Mouse (Mus musculus): ENCODE data around the gene Rnf114.
A peak's percentile ranks its signal among the peaks of the same experiment; 100 is the strongest.

Rnf114 gene

GRCm38 (mm10) chr2:167474218-167474617, 18.2 kb upstream of the Rnf114 start:
- no peak for DNase-seq (ENCODE audit: low spot score in 2 of 2)

DNA sequence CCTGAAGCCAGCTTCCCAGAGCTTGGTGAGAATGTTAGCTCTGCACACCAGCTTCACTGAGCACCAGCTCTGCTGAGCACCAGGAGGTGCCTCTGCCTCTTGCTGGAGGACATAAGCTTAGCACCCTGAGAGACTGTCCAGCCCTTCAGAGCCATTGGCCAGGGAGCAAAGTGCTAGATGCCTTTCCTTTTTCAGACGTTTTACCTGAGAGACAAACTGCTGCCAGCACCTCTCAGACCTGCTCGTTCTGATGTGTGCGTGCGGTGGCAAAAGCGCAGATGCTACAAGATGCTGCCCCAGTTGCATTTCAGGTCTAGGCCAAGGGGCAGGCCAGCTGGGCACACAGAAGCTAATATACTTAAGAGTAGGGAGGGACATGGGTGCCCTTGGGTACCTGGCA, 16.8 kb upstream of the Rnf114 start:
- DNase-seq (ENCODE audit: low spot score in 2 of 2), result no peak

DNA sequence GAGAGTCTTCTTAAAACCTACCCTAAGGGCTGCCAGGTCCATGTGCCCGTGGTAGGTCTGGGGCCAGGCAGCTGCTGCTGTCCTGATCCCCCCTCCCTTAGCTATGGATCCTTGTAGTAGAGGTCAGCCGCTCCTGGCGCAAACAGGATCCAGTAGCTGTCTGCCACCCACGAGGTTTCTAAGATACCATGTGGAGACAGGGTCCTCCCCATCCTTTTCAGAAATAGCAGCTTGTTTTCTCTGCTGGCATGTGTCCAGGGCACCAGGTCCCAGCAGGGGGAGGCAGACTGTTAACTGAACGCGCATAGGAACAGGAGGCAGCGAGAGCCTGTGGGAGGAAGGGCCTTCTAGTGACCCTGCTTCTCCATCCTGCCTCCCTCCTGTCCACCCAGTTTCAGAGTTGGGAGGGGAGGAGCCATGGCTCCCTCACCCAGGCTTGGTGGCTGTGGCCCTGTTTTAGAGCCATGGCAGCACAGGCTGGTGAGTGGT, 16.2 kb upstream of the Rnf114 start:
- no peak for DNase-seq (ENCODE audit: low spot score in 2 of 2)

- DNase-seq (ENCODE audit: low spot score in 2 of 2), result no peak
These were observed 15.7 kb upstream of the Rnf114 start for GRCm38 (mm10) chr2:167476762-167477161.

DNA sequence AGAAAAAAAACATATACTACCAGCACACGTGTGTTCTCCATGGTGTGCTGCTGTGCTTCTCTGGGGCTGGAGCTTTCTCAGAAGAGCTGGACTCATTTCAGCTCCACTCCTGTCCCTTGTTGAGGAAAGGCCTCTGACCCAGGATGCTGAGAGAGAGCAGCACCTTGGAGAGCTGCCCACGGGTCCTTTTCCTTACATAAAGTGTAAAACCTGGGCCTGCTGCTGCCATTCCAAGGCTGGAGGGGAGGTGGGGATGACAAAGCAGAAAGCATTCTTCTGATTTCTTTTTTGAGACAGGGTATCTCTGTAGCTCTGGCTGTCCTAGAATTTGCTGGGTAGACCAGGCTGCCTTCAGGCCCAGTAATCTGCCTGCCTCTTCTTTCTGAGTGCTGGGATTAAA, 14.3 kb upstream of the Rnf114 start:
- DNase-seq (ENCODE audit: low spot score in 2 of 2), result no peak

DNA sequence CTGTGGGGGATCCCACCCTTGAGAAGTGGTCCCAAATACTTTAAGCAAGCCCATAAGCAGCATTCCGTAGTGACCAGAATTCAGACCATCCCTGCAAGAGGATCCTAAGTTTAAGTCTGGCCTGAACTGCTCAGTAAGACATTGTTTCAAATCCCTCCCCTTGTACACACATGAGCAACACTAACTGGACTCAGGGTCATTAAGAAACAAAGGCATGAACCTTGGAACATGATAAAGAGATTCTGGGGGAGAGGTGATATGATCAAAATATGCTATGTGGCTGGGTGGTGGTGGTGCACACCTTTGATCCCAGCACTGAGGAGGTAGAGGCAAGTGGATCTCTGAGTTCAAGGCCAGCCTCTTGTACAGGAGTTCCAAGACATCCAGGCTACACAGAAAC, 12.9 kb upstream of the Rnf114 start:
- no peak for DNase-seq (ENCODE audit: low spot score in 2 of 2)

- DNase-seq (ENCODE audit: low spot score in 2 of 2), result no peak
These were observed 9.8 kb upstream of the Rnf114 start for GRCm38 (mm10) chr2:167482681-167483080.

DNA sequence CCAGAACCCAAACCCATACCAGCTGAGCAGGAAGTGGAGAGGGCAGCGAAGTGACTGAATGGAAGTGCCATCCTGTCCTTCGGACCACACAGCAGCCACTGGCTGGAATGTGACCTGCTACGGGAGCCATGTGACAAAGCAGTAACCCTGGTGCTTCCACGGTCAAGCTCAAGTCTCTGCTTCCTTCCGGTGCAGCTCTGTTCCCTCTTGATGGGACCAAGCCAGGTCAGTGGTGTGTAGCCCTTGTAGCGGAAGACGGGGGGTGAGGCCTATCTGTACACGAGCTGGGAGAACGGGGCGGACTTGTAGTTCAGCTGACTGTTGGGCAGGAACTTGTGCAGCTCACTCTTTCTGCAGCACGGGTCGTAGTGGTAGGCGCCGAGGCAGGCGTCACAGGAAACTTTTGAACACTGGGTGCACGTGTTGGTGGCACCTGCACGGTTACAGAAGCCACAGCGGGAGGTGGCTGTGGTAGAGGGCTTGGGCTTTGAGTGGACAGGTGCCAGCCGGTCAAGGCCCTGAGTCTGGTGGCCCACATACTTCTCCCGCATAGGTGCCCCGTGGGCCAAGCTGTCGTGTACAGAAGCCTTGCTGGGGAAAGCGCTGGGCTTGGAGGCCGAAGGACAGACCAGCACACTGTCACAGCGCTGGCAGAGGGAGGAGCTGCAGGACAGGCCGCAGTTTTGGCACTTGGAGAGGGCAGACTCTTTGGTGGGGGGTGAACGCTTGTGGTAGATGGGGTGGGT, 9.2 kb upstream of the Rnf114 start:
- DNase-seq (ENCODE audit: low spot score in 2 of 2), result no peak

GRCm38 (mm10) chr2:167483827-167484410, 8.5 kb upstream of the Rnf114 start:
- no peak for DNase-seq (ENCODE audit: low spot score in 2 of 2)

- DNase-seq (ENCODE audit: low spot score in 2 of 2), result no peak
These were observed 7.5 kb upstream of the Rnf114 start for GRCm38 (mm10) chr2:167484932-167485331.

- no peak for DNase-seq (ENCODE audit: low spot score in 2 of 2)
These were observed 6.7 kb upstream of the Rnf114 start for GRCm38 (mm10) chr2:167485501-167486377.

- no peak for DNase-seq (ENCODE audit: low spot score in 2 of 2)
These were observed 5.9 kb upstream of the Rnf114 start for GRCm38 (mm10) chr2:167486573-167486972.

DNA sequence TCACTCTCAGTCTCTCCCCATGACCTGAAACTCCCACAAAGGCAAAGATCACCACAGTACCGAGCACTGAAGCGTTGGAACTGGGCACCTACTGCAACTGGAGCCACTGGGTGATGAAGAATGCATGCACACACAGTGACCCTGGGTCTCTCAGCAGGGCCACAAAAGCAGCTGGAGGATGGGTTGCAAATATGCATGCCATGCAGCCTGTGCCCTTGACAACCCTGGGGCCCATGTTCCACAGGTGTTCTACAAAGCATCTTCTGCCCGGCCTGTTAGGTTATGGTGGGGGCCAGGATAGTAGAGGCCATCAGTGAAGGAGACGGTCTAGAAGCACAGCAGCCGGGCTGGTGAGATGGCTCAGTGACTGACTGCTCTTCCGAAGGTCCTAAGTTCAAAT, 4.9 kb upstream of the Rnf114 start:
- DNase-seq (ENCODE audit: low spot score in 2 of 2), result no peak

GRCm38 (mm10) chr2:167487994-167488393, 4.5 kb upstream of the Rnf114 start:
- DNase-seq (ENCODE audit: low spot score in 2 of 2), result no peak

- peak in 1 of 2 experiments; percentile 43 for DNase-seq (ENCODE audit: low spot score in 2 of 2)
These were observed 1.5 kb upstream of the Rnf114 start for GRCm38 (mm10) chr2:167490813-167491525.

DNA sequence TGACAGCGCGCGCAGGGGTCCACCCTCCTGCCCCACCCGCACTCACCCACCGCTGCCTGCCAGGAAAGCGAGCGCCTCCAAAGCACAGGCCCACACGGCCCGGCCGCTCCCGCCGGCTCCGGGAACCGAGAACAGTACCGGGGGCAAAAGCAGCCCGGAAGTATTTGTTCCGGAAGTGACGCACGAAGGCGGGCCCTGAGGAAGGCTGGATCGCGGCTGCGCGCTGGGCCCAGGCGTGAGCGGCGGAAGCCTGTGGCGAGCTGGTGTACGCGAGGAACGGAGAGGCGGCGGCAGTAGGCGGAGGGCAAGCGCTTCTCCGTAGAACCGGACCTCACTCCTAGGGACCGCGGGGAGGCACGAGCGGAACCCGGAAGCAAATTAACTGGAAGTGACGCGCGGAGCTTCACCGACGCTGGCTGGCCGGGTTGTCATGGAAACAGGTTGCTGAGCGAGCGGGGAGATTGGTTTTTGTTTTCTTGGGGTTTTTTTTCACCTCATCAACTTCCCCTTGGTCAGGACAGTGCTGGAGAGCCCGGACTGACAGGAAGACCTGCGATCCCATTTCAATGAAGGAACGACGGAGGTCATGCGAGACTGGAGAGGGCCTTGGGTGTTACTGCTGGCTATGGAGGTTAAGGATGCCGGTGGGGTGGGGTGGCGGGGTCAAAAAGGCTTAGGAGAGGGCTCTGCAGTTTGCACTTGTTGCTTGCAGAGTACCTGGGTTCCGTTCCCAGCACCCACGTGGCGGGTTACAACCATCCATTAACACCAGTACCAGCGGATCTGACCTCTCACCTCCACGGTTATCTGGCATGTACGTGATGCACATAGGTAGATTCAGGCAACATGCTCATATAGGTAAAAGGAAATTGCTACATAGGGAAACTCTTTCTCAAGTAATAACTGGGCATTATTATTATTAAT, 530 bp downstream of the Rnf114 start, which contains the start of gene Spata2:
TSS of gene Spata2 (minus strand) at position 175 of the 924 bp plus-strand sequence.
- DNase-seq (ENCODE audit: low spot score in 2 of 2), result peak; percentile 87

DNA sequence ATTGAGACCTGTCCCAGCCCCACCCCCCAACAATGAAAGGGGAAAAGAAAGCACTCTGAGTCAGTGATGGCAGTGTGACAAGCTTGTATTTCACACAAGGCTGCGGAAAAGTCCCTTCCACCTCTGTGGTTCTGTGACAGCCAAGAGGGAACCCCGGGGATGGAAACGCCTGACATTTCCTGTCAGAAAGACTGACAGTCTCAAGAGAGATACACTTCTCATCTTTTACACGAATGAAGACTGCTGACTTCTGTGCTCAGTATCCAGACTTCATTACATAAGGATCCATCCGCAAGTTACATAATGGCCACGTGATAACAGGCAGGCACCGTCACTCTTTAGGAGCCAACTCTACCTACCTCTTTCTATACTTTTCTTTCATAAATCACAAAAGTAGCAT, 4.0 kb downstream of the Rnf114 start:
- no peak for DNase-seq (ENCODE audit: low spot score in 2 of 2)

GRCm38 (mm10) chr2:167497272-167497671, 4.8 kb downstream of the Rnf114 start:
- DNase-seq (ENCODE audit: low spot score in 2 of 2), result no peak

GRCm38 (mm10) chr2:167502554-167503252, 10.3 kb downstream of the Rnf114 start:
- no peak for DNase-seq (ENCODE audit: low spot score in 2 of 2)

All from frontal cortex, postnatal 25 days (tissue).